Mouse (Mus musculus) limb, embryonic 14.5 days (tissue): ENCODE results near the gene Acox3. TPM values are rescaled to one million over a fixed set of nuclear protein-coding genes. Genes with fewer than 3 reads are reported as not detected.
A peak's percentile ranks its signal among the peaks of the same experiment; 100 is the strongest.

Experiments used
- ATAC-seq: fragments of 200-750 bp; cut with Nextera tagmentation; 2 replicates; pipeline ENCODE4 v1.8.0; 2017; ENCODE audit warnings: low read depth, moderate number of reproducible peaks, moderate TSS enrichment; ENCODE audit not compliant: low FRiP score
- DNase-seq: peaks from one replicate; pipeline ENCODE4 v3.0.0-alpha.2; 2015; ENCODE audit warnings: low spot score
- H3K27ac ChIP-seq: fragments of 300-500 bp; sonication (generic); replicated peaks from 2 replicates; pipeline ENCODE4 v1.5.1; 2014; ENCODE audit warnings: low read depth, mild to moderate bottlenecking, low read length, moderate library complexity, mixed read lengths
- H3K27me3 ChIP-seq: fragments of 300-500 bp; sonication (generic); 2 replicates; pipeline ENCODE4 v1.6.1; 2014; ENCODE audit warnings: low read length, mixed read lengths; ENCODE audit not compliant: control insufficient read depth, insufficient read depth
- H3K36me3 ChIP-seq: fragments of 300-500 bp; sonication (generic); 2 replicates; pipeline ENCODE4 v1.6.1; 2014; ENCODE audit warnings: mild to moderate bottlenecking, low read length, moderate library complexity, mixed read lengths; ENCODE audit not compliant: control insufficient read depth, insufficient read depth
- H3K4me1 ChIP-seq: fragments of 300-500 bp; sonication (generic); 2 replicates; pipeline ENCODE4 v1.6.1; 2014; ENCODE audit warnings: antibody characterized with exemption, low read length, mixed read lengths; ENCODE audit not compliant: control insufficient read depth, insufficient read depth
- H3K4me2 ChIP-seq: fragments of 300-500 bp; sonication (generic); replicated peaks from 2 replicates; pipeline ENCODE4 v1.6.1; 2014; ENCODE audit warnings: low read depth, mild to moderate bottlenecking, low read length, moderate library complexity; ENCODE audit not compliant: severe bottlenecking
- H3K4me3 ChIP-seq: fragments of 300-500 bp; sonication (generic); replicated peaks from 2 replicates; pipeline ENCODE4 v1.5.1; 2014; ENCODE audit warnings: low read length
- H3K9ac ChIP-seq: fragments of 300-500 bp; sonication (generic); 2 replicates; pipeline ENCODE4 v1.6.1; 2014; ENCODE audit warnings: mild to moderate bottlenecking, low read depth, low read length, moderate library complexity; ENCODE audit not compliant: severe bottlenecking
- H3K9me3 ChIP-seq: fragments of 300-500 bp; sonication (generic); 2 replicates; pipeline ENCODE4 v1.6.1; 2016; ENCODE audit warnings: low read length; ENCODE audit not compliant: control insufficient read depth
- POLR2A ChIP-seq: fragments of 200-500 bp; IDR thresholded peaks from 2 replicates; pipeline ENCODE4 v1.8.0; 2012; ENCODE audit warnings: inconsistent platforms, mild to moderate bottlenecking, moderate library complexity, borderline replicate concordance; ENCODE audit not compliant: insufficient read depth, insufficient read length; ENCODE audit errors: extremely low read depth
- WGBS: fragments of 180-500 bp; shearing (Covaris S2); extraction: QIAGEN DNeasy Blood & Tissue Kit; methylation state at CpG from one replicate; pipeline ENCODE4 v1.1.7; 2014; 5-methylcytosine and 5-hydroxymethylcytosine counted together
- polyA plus RNA-seq, 2 experiments: library from polyadenylated mRNA; depleted of rRNA in 1 of 2; stranded (reverse) in 1 of 2; unstranded in 1 of 2; fragments of >200 nt; fragmentation: Nextera tagmentation in 1 of 2; extraction: Ambion mirVana in 1 of 2; gene quantifications; 2 replicates each; pipeline versions ENCODE4 v1.2.1 to v1.2.3; 2012 to 2014

Acox3 gene
- polyA plus RNA-seq, 2 experiments, result 14.2 to 31.1 TPM

DNA sequence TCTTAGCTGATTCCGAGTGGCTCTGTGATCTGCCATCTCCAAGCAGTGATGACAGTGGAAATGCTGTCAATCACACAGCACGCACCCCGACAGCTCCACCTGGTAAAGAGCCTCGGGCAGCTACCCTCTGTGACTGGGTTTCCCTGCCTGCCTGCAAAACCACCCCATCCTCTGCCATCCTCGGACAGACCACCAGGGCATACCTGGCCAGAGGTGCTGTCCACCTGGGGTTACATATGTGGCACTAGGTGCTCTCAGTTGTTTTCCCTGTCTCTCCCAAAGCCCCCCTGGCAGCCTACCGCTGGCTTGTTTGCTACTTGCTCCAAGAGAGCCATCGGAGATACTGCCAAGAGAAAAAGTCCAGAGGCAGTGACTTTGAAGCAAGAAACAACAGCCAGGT, 24.0 kb downstream of the Acox3 start:
- 74% methylated on average over 7 of the region's 7 CpGs for WGBS
- no peak overlapping the region for H3K4me2 ChIP-seq
- peaks cover 25% of the 10 kb centered on the region for H3K36me3 ChIP-seq
- H3K27ac ChIP-seq, result no peak overlapping the region
- H3K9me3 ChIP-seq, result no peaks in the 10 kb centered on the region
- no peak overlapping the region for H3K9ac ChIP-seq
- TF ChIP-seq POLR2A, result no peak
- H3K27me3 ChIP-seq, result no peaks in the 10 kb centered on the region
- H3K4me1 ChIP-seq, result peaks cover 32% of the 10 kb centered on the region
- no peak for ATAC-seq
- DNase-seq, result no peak
- no peak overlapping the region for H3K4me3 ChIP-seq

- peaks cover 32% of the 10 kb centered on the region for H3K4me1 ChIP-seq
- no peak overlapping the region for H3K4me3 ChIP-seq
- WGBS, result 76% methylated on average over 6 of the region's 7 CpGs
- no peak overlapping the region for H3K4me2 ChIP-seq
- ATAC-seq, result no peak
- TF ChIP-seq POLR2A, result no peak
- H3K27me3 ChIP-seq, result no peaks in the 10 kb centered on the region
- no peak for DNase-seq
- H3K27ac ChIP-seq, result peak overlapping the region; percentile 77; the same call in 1 of the 2 replicates
- no peaks in the 10 kb centered on the region for H3K9me3 ChIP-seq
- H3K9ac ChIP-seq, result no peak overlapping the region
- peaks cover 17% of the 10 kb centered on the region for H3K36me3 ChIP-seq
Measured at GRCm38 (mm10) chr5:35607784-35608183, 24.9 kb downstream of the Acox3 start.

- no peak for TF ChIP-seq POLR2A
- Histone ChIP-seq H3K27ac (peak overlapping the region; percentile 77), H3K36me3 (peaks cover 13% of the 10 kb centered on the region; the same call in 1 of the 2 replicates), H3K4me1 (peaks cover 32% of the 10 kb centered on the region), H3K9me3 (no peaks in the 10 kb centered on the region), H3K27me3 (no peaks in the 10 kb centered on the region), H3K4me3 (no peak overlapping the region), H3K4me2 (no peak overlapping the region), H3K9ac (peak overlapping the region; percentile 16; the same call in 1 of the 2 replicates)
- DNase-seq (no peak), ATAC-seq (no peak)
- WGBS, result 70% methylated on average over 5 of the region's 5 CpGs
Measured at GRCm38 (mm10) chr5:35608559-35608958, 25.7 kb downstream of the Acox3 start.

GRCm38 (mm10) chr5:35609381-35609780, 26.5 kb downstream of the Acox3 start:
- peak; percentile 94 for ATAC-seq
- H3K9ac ChIP-seq, result no peak overlapping the region
- H3K4me2 ChIP-seq, result no peak overlapping the region
- no peaks in the 10 kb centered on the region for H3K27me3 ChIP-seq
- no peak for TF ChIP-seq POLR2A
- peak overlapping the region; percentile 77 for H3K27ac ChIP-seq
- no peak overlapping the region for H3K4me3 ChIP-seq
- DNase-seq, result peak; percentile 92
- H3K4me1 ChIP-seq, result peaks cover 32% of the 10 kb centered on the region
- H3K36me3 ChIP-seq, result peaks cover 13% of the 10 kb centered on the region; the same call in 1 of the 2 replicates
- H3K9me3 ChIP-seq, result no peaks in the 10 kb centered on the region
- WGBS, result 21% methylated on average over 12 of the region's 12 CpGs

- peak overlapping the region; percentile 71 for H3K27ac ChIP-seq
- peaks cover 9% of the 10 kb centered on the region; the same call in 1 of the 2 replicates for H3K36me3 ChIP-seq
- no peak for TF ChIP-seq POLR2A
- H3K9me3 ChIP-seq, result no peaks in the 10 kb centered on the region
- no peak overlapping the region for H3K4me3 ChIP-seq
- peaks cover 32% of the 10 kb centered on the region for H3K4me1 ChIP-seq
- WGBS, result 69% methylated on average over 2 of the region's 2 CpGs
- DNase-seq, result no peak
- ATAC-seq, result no peak
- H3K9ac ChIP-seq, result no peak overlapping the region
- no peaks in the 10 kb centered on the region for H3K27me3 ChIP-seq
- no peak overlapping the region for H3K4me2 ChIP-seq
Measured at GRCm38 (mm10) chr5:35609971-35610370, 27.1 kb downstream of the Acox3 start.

GRCm38 (mm10) chr5:35610381-35610780, 27.5 kb downstream of the Acox3 start:
- H3K4me1 ChIP-seq, result peaks cover 32% of the 10 kb centered on the region
- no peak for TF ChIP-seq POLR2A
- ATAC-seq (no peak), DNase-seq (no peak)
- no peaks in the 10 kb centered on the region for H3K27me3 ChIP-seq
- peak overlapping the region; percentile 71 for H3K27ac ChIP-seq
- 0 out of 2 replicates have a peak, but pooled peaks cover 6% of the 10 kb centered on the region for H3K36me3 ChIP-seq
- H3K9me3 ChIP-seq, result no peaks in the 10 kb centered on the region
- H3K4me2 ChIP-seq, result no peak overlapping the region
- no peak overlapping the region for H3K9ac ChIP-seq
- 89% methylated on average over 7 of the region's 7 CpGs for whole genome bisulfite sequencing
- no peak overlapping the region for H3K4me3 ChIP-seq
